Mouse (Mus musculus) kidney, postnatal 0 days (tissue): Measurements from ENCODE around the gene Tmem109. TPM values are rescaled to one million over a fixed set of nuclear protein-coding genes. Genes with fewer than 3 reads are reported as not detected.

Source experiments
- ATAC-seq: fragments of 200-750 bp; cut with Nextera tagmentation; replicated peaks from 2 replicates; pipeline ENCODE4 v1.8.0; 2017; ENCODE audit warnings: low read depth, moderate number of reproducible peaks, moderate TSS enrichment, moderate library complexity; ENCODE audit not compliant: low FRiP score
- DNase-seq: peaks from one replicate; pipeline ENCODE4 v3.0.0-alpha.2; 2016; ENCODE audit warnings: low spot score
- H3K27ac ChIP-seq: fragments of 300-500 bp; sonication (generic); 2 replicates; pipeline ENCODE4 v1.5.1; 2014; ENCODE audit warnings: mild to moderate bottlenecking
- H3K27me3 ChIP-seq: fragments of 300-500 bp; sonication (generic); 2 replicates; pipeline ENCODE4 v1.6.1; 2014; ENCODE audit warnings: low read length, mixed read lengths; ENCODE audit not compliant: insufficient read depth
- H3K36me3 ChIP-seq: fragments of 300-500 bp; sonication (generic); 2 replicates; pipeline ENCODE4 v1.6.1; 2014; ENCODE audit warnings: low read length, mixed read lengths; ENCODE audit not compliant: insufficient read depth
- H3K4me1 ChIP-seq: fragments of 300-500 bp; sonication (generic); replicated peaks from 2 replicates; pipeline ENCODE4 v1.6.1; 2014; ENCODE audit warnings: antibody characterized with exemption, low read length, mixed read lengths; ENCODE audit not compliant: insufficient read depth
- H3K4me2 ChIP-seq: fragments of 300-500 bp; sonication (generic); 2 replicates; pipeline ENCODE4 v1.6.1; 2014; ENCODE audit warnings: mild to moderate bottlenecking, low read length, moderate library complexity, mixed read lengths
- H3K4me3 ChIP-seq: fragments of 300-500 bp; sonication (generic); replicated peaks from 2 replicates; pipeline ENCODE4 v1.5.1; 2014; ENCODE audit warnings: low read depth, low read length
- H3K9ac ChIP-seq: fragments of 300-500 bp; sonication (generic); 2 replicates; pipeline ENCODE4 v1.6.1; 2014; ENCODE audit warnings: low read depth, low read length
- H3K9me3 ChIP-seq: fragments of 300-500 bp; sonication (generic); replicated peaks from 2 replicates; pipeline ENCODE4 v1.6.1; 2016; ENCODE audit warnings: low read length, inconsistent platforms, mixed read lengths
- CTCF ChIP-seq: IDR thresholded peaks from 2 replicates; pipeline ENCODE4 v1.5.1; 2016; ENCODE audit warnings: antibody characterized with exemption, low read depth, mild to moderate bottlenecking, moderate library complexity
- WGBS: fragments of 180-500 bp; shearing (Covaris S2); extraction: QIAGEN DNeasy Blood & Tissue Kit; methylation state at CpG from one replicate; pipeline ENCODE4 v1.1.7; 2014; 5-methylcytosine and 5-hydroxymethylcytosine counted together
- polyA plus RNA-seq: library from polyadenylated mRNA; unstranded; fragments of >200 nt; fragmentation: Nextera tagmentation; extraction: Ambion mirVana; gene quantifications from 2 replicates; pipeline ENCODE4 v1.2.1, GENCODE M21; 2015

Gene Tmem109
- polyA plus RNA-seq, 1 experiment from 2014 or later, result 87.0 TPM

GRCm38 (mm10) chr19:10920532-10920931 is 38.7 kb upstream of the Tmem109 start, which contains the start of gene Zp1:
TSS of gene Zp1 (minus strand) at chr19:10920632.
- WGBS, result 61% methylated on average over 2 of the region's 2 CpGs
- H3K27ac ChIP-seq, result no peak within 1 kb of the TSS
- TF ChIP-seq CTCF, result no peak
- 0 out of 2 replicates have a peak, but pooled peaks cover 3% of the 10 kb centered on the region for H3K4me1 ChIP-seq
- no peak for ATAC-seq
- H3K4me2 ChIP-seq, result no peak within 1 kb of the TSS
- H3K27me3 ChIP-seq, result no peaks in the 10 kb centered on the region
- H3K9ac ChIP-seq, result no peak within 1 kb of the TSS
- H3K36me3 ChIP-seq, result no peaks in the 10 kb centered on the region
- H3K4me3 ChIP-seq, result no peak within 1 kb of the TSS
- no peaks in the 10 kb centered on the region for H3K9me3 ChIP-seq
- DNase-seq, result no peak

- no peak for TF ChIP-seq CTCF
- WGBS, result 91% methylated on average over 10 of the region's 10 CpGs
- H3K27me3 ChIP-seq, result no peaks in the 10 kb centered on the region; the same call in 1 of the 2 replicates
- H3K9ac ChIP-seq, result no peak overlapping the region
- H3K27ac ChIP-seq, result no peak overlapping the region
- no peaks in the 10 kb centered on the region for H3K36me3 ChIP-seq
- H3K4me1 ChIP-seq, result no peaks in the 10 kb centered on the region
- ATAC-seq (no peak), DNase-seq (no peak)
- H3K9me3 ChIP-seq, result no peaks in the 10 kb centered on the region
- H3K4me2 ChIP-seq, result no peak overlapping the region
- H3K4me3 ChIP-seq, result no peak overlapping the region
Observed at GRCm38 (mm10) chr19:10918321-10918991, 36.7 kb upstream of the Tmem109 start.

GRCm38 (mm10) chr19:10916506-10916905 is 34.7 kb upstream of the Tmem109 start:
- no peak for DNase-seq
- WGBS, result 53% methylated on average over 5 of the region's 5 CpGs
- no peak for ATAC-seq
- Histone ChIP-seq H3K4me1 (no peaks in the 10 kb centered on the region), H3K9me3 (no peaks in the 10 kb centered on the region), H3K4me3 (no peak overlapping the region), H3K4me2 (no peak overlapping the region), H3K9ac (no peak overlapping the region), H3K27ac (no peak overlapping the region), H3K36me3 (no peaks in the 10 kb centered on the region), H3K27me3 (no peaks in the 10 kb centered on the region; the same call in 1 of the 2 replicates)
- no peak for TF ChIP-seq CTCF

GRCm38 (mm10) chr19:10914870-10915269 is 33.1 kb upstream of the Tmem109 start:
- no peak for ATAC-seq
- no peak overlapping the region for H3K27ac ChIP-seq
- no peaks in the 10 kb centered on the region; the same call in 1 of the 2 replicates for H3K27me3 ChIP-seq
- no peak overlapping the region for H3K9ac ChIP-seq
- 68% methylated on average over 2 of the region's 2 CpGs for WGBS
- no peak overlapping the region for H3K4me2 ChIP-seq
- no peak for DNase-seq
- H3K4me1 ChIP-seq, result no peaks in the 10 kb centered on the region
- no peak for TF ChIP-seq CTCF
- H3K4me3 ChIP-seq, result no peak overlapping the region
- no peaks in the 10 kb centered on the region for H3K36me3 ChIP-seq
- no peaks in the 10 kb centered on the region for H3K9me3 ChIP-seq

- Histone ChIP-seq H3K4me2 (no peak overlapping the region), H3K27ac (no peak overlapping the region), H3K4me3 (no peak overlapping the region), H3K9me3 (no peaks in the 10 kb centered on the region), H3K27me3 (no peaks in the 10 kb centered on the region; the same call in 1 of the 2 replicates), H3K4me1 (no peaks in the 10 kb centered on the region), H3K36me3 (no peaks in the 10 kb centered on the region), H3K9ac (no peak overlapping the region)
- no peak for ATAC-seq
- TF ChIP-seq CTCF, result no peak
- DNase-seq, result no peak
- WGBS, result 38% methylated on average over 7 of the region's 7 CpGs
Observed at GRCm38 (mm10) chr19:10914291-10914690, 32.5 kb upstream of the Tmem109 start.

GRCm38 (mm10) chr19:10909087-10909721 is 27.4 kb upstream of the Tmem109 start:
- TF ChIP-seq CTCF, result no peak
- ATAC-seq (no peak), DNase-seq (peak; percentile 76)

More at GRCm38 (mm10) chr19:10909087-10909721, 27.4 kb upstream of the Tmem109 start:
- Histone ChIP-seq H3K4me3 (no peak overlapping the region), H3K36me3 (peaks cover 11% of the 10 kb centered on the region), H3K4me2 (no peak overlapping the region), H3K4me1 (peaks cover 5% of the 10 kb centered on the region; the same call in 1 of the 2 replicates), H3K9me3 (no peaks in the 10 kb centered on the region), H3K27ac (peak overlapping the region; percentile 79), H3K27me3 (no peaks in the 10 kb centered on the region), H3K9ac (no peak overlapping the region)
- WGBS, result 49% methylated on average over 6 of the region's 6 CpGs
